Mouse (Mus musculus): ENCODE results near the gene Usp46. TPM values are rescaled to one million over a fixed set of nuclear protein-coding genes. Genes with fewer than 3 reads are reported as not detected.
"Not testable (repeated sequence)": the region's sequence is repeated elsewhere in the genome, so short reads cannot be mapped to it uniquely, and the experiment has no call there.

Gene Usp46
- polyA plus RNA-seq, 1 experiment from 2014 or later, result 37.7 TPM

DNA sequence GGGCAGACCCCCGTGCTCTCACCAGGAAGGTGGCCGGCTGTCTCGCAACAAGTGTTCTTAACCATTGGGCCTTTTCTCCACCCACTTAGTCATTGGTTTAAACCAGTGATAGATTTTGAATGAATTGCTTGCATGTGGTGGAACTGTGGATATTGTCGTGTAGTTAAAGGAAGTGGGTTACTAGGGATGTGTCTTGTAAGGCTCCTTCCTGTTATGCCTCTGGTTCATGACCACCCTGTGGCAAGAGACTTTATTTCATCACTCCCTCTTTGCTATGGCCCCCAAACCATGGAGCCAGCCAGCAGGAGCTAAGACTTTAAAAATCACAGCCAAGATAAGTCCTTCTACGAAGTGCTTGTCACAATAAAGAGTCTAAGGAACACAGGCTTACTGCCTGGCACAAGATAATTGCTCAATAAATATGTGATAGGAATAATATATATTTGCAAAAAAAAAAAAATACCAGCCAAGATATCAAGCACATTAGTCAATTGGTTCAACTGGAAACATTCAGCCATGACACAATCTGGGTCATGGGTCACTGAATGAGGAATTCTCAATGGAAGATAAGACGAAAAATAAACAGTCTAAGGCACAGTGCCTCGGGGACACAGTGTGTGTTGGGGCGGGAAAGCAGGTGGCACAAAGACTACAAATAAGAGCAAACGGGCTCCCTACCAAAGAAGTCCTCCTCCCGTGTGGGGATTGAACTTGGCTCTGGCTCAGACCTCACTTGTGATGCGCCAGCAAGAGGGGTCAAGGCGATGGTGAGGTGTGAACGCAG is 80.3 kb downstream of the Usp46 start:
- WGBS, result 84% methylated on average over 13 of the region's 13 CpGs
- Histone ChIP-seq H3K36me3 (ENCODE audit: control insufficient read depth, insufficient read depth, low read length) (no peaks in the 10 kb centered on the region), H3K9me3 (ENCODE audit: control insufficient read depth, low read length) (no peaks in the 10 kb centered on the region), H3K9ac (ENCODE audit: low read depth, low read length) (no peak overlapping the region), H3K4me2 (ENCODE audit: low read length) (no peak overlapping the region), H3K27ac (ENCODE audit: low read depth, low read length) (no peak overlapping the region), H3K27me3 (replicated peaks; ENCODE audit: control insufficient read depth, insufficient read depth, low read length) (no peaks in the 10 kb centered on the region), H3K4me3 (ENCODE audit: low read length) (no peak overlapping the region), H3K4me1 (ENCODE audit: control insufficient read depth, insufficient read depth, low read depth, low read length) (no peaks in the 10 kb centered on the region)
- no peak for ATAC-seq

DNA sequence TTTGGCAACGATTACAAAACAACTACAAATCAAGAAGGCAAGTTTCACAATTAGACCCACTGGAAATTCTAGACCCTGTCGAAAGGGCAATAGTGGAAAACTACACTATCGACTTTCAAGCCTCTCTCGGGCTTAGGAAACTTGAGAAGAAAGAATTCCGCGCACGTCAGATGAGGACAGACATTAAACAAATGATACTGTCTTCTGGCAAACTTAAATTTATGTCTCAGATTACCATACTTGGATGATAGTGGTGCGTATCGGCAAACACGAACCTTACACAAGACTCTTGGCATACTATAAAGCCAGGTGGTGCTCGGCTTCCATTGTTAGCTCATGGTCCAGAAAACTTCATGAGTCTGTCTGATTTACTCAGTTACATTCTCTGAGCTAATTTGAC is 90.8 kb downstream of the Usp46 start:
- no peaks in the 10 kb centered on the region for H3K4me1 ChIP-seq (ENCODE audit: control insufficient read depth, insufficient read depth, low read depth, low read length)
- ATAC-seq, result no peak
- WGBS, result 86% methylated on average over 11 of the region's 11 CpGs

DNA sequence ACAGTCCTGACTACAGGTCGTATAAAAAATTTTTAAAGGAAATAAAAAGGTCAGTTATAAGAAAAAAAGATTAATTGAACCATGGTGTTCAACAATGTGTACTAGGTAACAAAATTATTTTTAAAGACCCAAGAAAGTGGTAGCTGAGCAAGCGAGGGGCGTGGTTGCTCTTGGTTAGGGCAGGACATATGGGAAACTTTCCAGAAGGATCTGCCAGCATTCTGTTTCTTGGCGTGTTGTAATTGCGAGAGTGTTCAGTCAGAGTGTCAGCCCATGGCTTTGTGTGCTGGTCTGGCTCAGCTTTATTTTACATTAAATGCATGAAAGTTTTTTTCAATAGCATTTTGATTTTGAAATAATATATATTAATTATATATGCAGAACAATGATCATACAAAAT is 96.5 kb downstream of the Usp46 start:
- H3K27ac ChIP-seq (ENCODE audit: low read depth, low read length), result no peak overlapping the region
- no peaks in the 10 kb centered on the region for H3K36me3 ChIP-seq (ENCODE audit: control insufficient read depth, insufficient read depth, low read length)
- no peak overlapping the region for H3K4me2 ChIP-seq (ENCODE audit: low read length)
- 84% methylated on average over 5 of the region's 5 CpGs for WGBS
- ATAC-seq, result no peak
- no peaks in the 10 kb centered on the region for H3K27me3 ChIP-seq (replicated peaks; ENCODE audit: control insufficient read depth, insufficient read depth, low read length)
- no peaks in the 10 kb centered on the region for H3K9me3 ChIP-seq (ENCODE audit: control insufficient read depth, low read length)
- no peak overlapping the region for H3K4me3 ChIP-seq (ENCODE audit: low read length)
- no peak overlapping the region for H3K9ac ChIP-seq (ENCODE audit: low read depth, low read length)
- no peaks in the 10 kb centered on the region for H3K4me1 ChIP-seq (ENCODE audit: control insufficient read depth, insufficient read depth, low read depth, low read length)

More for the DNA sequence above, 90.8 kb downstream of the Usp46 start:
- no peaks in the 10 kb centered on the region for H3K36me3 ChIP-seq (ENCODE audit: control insufficient read depth, insufficient read depth, low read length)
- H3K27me3 ChIP-seq (replicated peaks; ENCODE audit: control insufficient read depth, insufficient read depth, low read length), result no peaks in the 10 kb centered on the region
- H3K4me2 ChIP-seq (ENCODE audit: low read length), result no peak overlapping the region
- no peak overlapping the region for H3K4me3 ChIP-seq (ENCODE audit: low read length)
- H3K27ac ChIP-seq (ENCODE audit: low read depth, low read length), result no peak overlapping the region
- no peak overlapping the region for H3K9ac ChIP-seq (ENCODE audit: low read depth, low read length)
- H3K9me3 ChIP-seq (ENCODE audit: control insufficient read depth, low read length), result no peaks in the 10 kb centered on the region

- H3K4me1 ChIP-seq (ENCODE audit: control insufficient read depth, insufficient read depth, low read depth, low read length), result no peaks in the 10 kb centered on the region
- H3K36me3 ChIP-seq (ENCODE audit: control insufficient read depth, insufficient read depth, low read length), result no peaks in the 10 kb centered on the region
- H3K9ac ChIP-seq (ENCODE audit: low read depth, low read length), result no peak overlapping the region
- H3K9me3 ChIP-seq (ENCODE audit: control insufficient read depth, low read length), result no peaks in the 10 kb centered on the region
- H3K27me3 ChIP-seq (replicated peaks; ENCODE audit: control insufficient read depth, insufficient read depth, low read length), result no peaks in the 10 kb centered on the region
- no peak overlapping the region for H3K4me2 ChIP-seq (ENCODE audit: low read length)
- WGBS, result 40% methylated on average over 7 of the region's 7 CpGs
- no peak for ATAC-seq
- no peak overlapping the region for H3K27ac ChIP-seq (ENCODE audit: low read depth, low read length)
- H3K4me3 ChIP-seq (ENCODE audit: low read length), result no peak overlapping the region
Observed at GRCm38 (mm10) chr5:73970024-73970628, 98.1 kb downstream of the Usp46 start.

DNA sequence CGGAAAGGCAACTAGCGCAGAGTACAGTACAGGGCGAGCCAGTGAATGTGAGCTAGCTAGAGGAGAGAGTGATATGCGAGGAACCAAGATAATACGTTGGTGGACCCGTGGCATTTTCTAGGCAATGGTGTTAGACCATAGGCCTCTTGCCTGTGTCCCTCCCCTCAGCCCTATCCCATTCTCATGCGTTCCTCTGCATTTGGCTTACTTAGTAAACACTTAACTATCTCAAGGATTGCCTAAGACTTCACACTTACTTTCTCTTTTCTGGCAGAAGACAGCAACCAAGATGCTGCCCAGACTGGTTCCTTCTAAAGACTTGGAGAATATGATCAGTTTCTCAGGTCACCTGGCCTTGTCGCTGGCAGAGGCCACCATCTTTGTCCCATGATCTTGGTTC is 98.9 kb downstream of the Usp46 start:
- no peak overlapping the region for H3K4me3 ChIP-seq (ENCODE audit: low read length)
- H3K27me3 ChIP-seq (replicated peaks; ENCODE audit: control insufficient read depth, insufficient read depth, low read length), result no peaks in the 10 kb centered on the region
- H3K4me1 ChIP-seq (ENCODE audit: control insufficient read depth, insufficient read depth, low read depth, low read length), result no peaks in the 10 kb centered on the region
- no peak overlapping the region for H3K27ac ChIP-seq (ENCODE audit: low read depth, low read length)
- 93% methylated on average over 8 of the region's 8 CpGs for WGBS
- no peak overlapping the region for H3K4me2 ChIP-seq (ENCODE audit: low read length)
- no peak overlapping the region for H3K9ac ChIP-seq (ENCODE audit: low read depth, low read length)
- H3K36me3 ChIP-seq (ENCODE audit: control insufficient read depth, insufficient read depth, low read length), result no peaks in the 10 kb centered on the region
- no peak for ATAC-seq
- no peaks in the 10 kb centered on the region for H3K9me3 ChIP-seq (ENCODE audit: control insufficient read depth, low read length)

DNA sequence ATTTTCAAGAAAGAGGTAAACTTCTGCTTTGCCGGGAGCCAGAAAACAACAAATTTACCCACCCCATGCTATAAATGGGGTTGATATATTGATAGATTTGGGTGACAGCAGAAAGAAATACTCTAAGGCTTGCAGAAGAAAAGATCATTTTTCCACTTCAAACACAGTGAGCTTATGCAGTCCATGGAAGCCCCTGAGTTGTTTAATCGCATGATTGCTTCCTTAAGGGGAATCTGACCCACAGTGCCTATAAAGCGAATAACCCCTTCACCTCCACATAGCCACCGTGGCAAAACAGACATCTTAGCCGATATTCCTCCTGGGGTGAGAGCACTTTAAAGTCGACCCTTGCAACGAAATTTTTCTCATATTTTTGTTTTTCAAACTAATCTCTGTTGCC is 108.5 kb downstream of the Usp46 start:
- H3K9me3 ChIP-seq (ENCODE audit: control insufficient read depth, low read length), result no peaks in the 10 kb centered on the region
- ATAC-seq, result no peak
- no peak overlapping the region for H3K9ac ChIP-seq (ENCODE audit: low read depth, low read length)
- no peak overlapping the region for H3K4me3 ChIP-seq (ENCODE audit: low read length)
- no peaks in the 10 kb centered on the region for H3K27me3 ChIP-seq (replicated peaks; ENCODE audit: control insufficient read depth, insufficient read depth, low read length)
- WGBS, result 70% methylated on average over 7 of the region's 7 CpGs
- no peaks in the 10 kb centered on the region for H3K4me1 ChIP-seq (ENCODE audit: control insufficient read depth, insufficient read depth, low read depth, low read length)
- H3K4me2 ChIP-seq (ENCODE audit: low read length), result no peak overlapping the region
- no peak overlapping the region for H3K27ac ChIP-seq (ENCODE audit: low read depth, low read length)
- H3K36me3 ChIP-seq (ENCODE audit: control insufficient read depth, insufficient read depth, low read length), result no peaks in the 10 kb centered on the region

GRCm38 (mm10) chr5:73958614-73959013 is 109.6 kb downstream of the Usp46 start:
- WGBS, result 94% methylated on average over 5 of the region's 5 CpGs
- not testable (repeated sequence) for H3K36me3 ChIP-seq (ENCODE audit: control insufficient read depth, insufficient read depth, low read length); H3K9ac ChIP-seq (ENCODE audit: low read depth, low read length); H3K4me1 ChIP-seq (ENCODE audit: control insufficient read depth, insufficient read depth, low read depth, low read length); H3K27me3 ChIP-seq (replicated peaks; ENCODE audit: control insufficient read depth, insufficient read depth, low read length); H3K27ac ChIP-seq (ENCODE audit: low read depth, low read length); ATAC-seq; H3K4me3 ChIP-seq (ENCODE audit: low read length); H3K9me3 ChIP-seq (ENCODE audit: control insufficient read depth, low read length); H3K4me2 ChIP-seq (ENCODE audit: low read length)

GRCm38 (mm10) chr5:73958096-73958495 is 110.1 kb downstream of the Usp46 start:
- Histone ChIP-seq H3K4me1 (ENCODE audit: control insufficient read depth, insufficient read depth, low read depth, low read length) (no peaks in the 10 kb centered on the region), H3K9ac (ENCODE audit: low read depth, low read length) (no peak overlapping the region), H3K4me2 (ENCODE audit: low read length) (no peak overlapping the region), H3K27me3 (replicated peaks; ENCODE audit: control insufficient read depth, insufficient read depth, low read length) (no peaks in the 10 kb centered on the region), H3K27ac (ENCODE audit: low read depth, low read length) (no peak overlapping the region), H3K9me3 (ENCODE audit: control insufficient read depth, low read length) (no peaks in the 10 kb centered on the region), H3K36me3 (ENCODE audit: control insufficient read depth, insufficient read depth, low read length) (no peaks in the 10 kb centered on the region), H3K4me3 (ENCODE audit: low read length) (no peak overlapping the region)
- ATAC-seq, result no peak
- WGBS, result 92% methylated on average over 5 of the region's 5 CpGs

- Histone ChIP-seq H3K4me3 (ENCODE audit: low read length) (no peak overlapping the region), H3K27ac (ENCODE audit: low read depth, low read length) (no peak overlapping the region), H3K9ac (ENCODE audit: low read depth, low read length) (no peak overlapping the region), H3K4me1 (ENCODE audit: control insufficient read depth, insufficient read depth, low read depth, low read length) (no peaks in the 10 kb centered on the region; the same call in 1 of the 2 replicates), H3K4me2 (ENCODE audit: low read length) (no peak overlapping the region), H3K9me3 (ENCODE audit: control insufficient read depth, low read length) (no peaks in the 10 kb centered on the region), H3K36me3 (ENCODE audit: control insufficient read depth, insufficient read depth, low read length) (no peaks in the 10 kb centered on the region), H3K27me3 (replicated peaks; ENCODE audit: control insufficient read depth, insufficient read depth, low read length) (no peaks in the 10 kb centered on the region)
- no peak for ATAC-seq
- WGBS, result 88% methylated on average over 3 of the region's 3 CpGs
Observed at GRCm38 (mm10) chr5:73955691-73956090, 112.5 kb downstream of the Usp46 start.
